8 mouse cellular contexts compared by ENCODE assay signal in the genomic region with DNA sequence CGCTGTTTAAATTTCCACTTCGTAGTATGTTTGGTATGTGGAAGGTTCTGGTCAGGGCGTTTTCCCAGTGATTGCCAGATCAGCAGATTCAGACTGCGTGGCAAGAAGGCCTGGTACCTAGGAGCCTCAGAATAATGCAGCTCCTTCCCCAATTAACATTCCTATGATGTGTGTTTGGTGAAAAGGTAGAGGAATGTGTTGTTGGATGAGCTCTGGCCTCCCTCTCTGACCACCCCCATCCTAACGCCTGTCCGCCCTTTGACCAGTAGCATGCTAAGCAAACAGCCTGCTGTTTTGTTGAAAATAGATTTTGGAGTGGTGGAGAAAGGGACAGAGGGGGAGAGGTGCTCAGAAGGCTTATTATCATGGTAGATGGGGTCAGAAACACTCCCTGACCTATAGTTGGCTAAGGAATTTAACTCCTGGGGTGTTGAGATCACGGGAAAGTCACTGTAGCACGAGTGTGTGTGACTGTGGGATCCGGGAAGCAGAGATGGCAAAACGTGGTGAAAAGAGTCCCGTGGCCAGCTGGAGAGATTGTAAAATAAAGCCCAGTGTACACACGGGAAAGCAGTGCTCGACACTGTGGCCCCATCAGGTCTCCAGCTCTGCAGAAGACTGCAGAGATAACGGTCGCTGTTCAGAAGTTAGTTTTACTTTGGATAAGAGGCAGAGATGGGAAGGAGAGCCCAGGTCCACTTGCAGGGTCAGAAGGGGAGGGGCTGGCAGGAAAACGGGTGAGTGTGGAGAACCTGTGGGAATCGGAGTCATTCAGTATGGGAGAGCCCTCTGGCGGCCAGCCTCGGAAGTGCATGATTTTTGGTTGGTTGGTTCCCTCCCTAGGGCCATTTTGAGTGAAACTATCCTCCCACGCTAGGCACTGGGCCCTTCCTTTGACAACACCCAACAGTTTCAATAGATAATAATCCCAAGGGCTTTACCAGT. TPM values are rescaled to one million over a fixed set of nuclear protein-coding genes. Genes with fewer than 3 reads are reported as not detected.
A peak's percentile ranks its signal among the peaks of the same experiment; 100 is the strongest.
DNase-seq lines count a peak whose midpoint lies in the region; ATAC-seq lines count a peak whose summit lies in the region.

No protein-coding gene starts in this region.

- ATAC-seq in megakaryocyte-erythroid progenitor cell, adult 5-6 weeks (replicated peaks; ENCODE audit: low FRiP score, low TSS enrichment, poor library complexity, severe bottlenecking), result peak; percentile 56

- intact Hi-C loops in left cerebral cortex, postnatal 10 days (cut with DNase I), result no loop called here

- peak; percentile 84 to 96 for DNase-seq in adrenal gland, adult (ENCODE audit: inconsistent age in 2 of 2, low spot score in 1 of 2)
- peak; percentile 89 for DNase-seq in embryo, embryonic 10 days (ENCODE audit: low spot score)
- peak; percentile 94 for DNase-seq in gastrocnemius, postnatal 10 days
- peak; percentile 73 for DNase-seq in hindlimb bud, embryonic 11.5 days (ENCODE audit: extremely low spot score, low read depth, low spot score)
- DNase-seq in left cerebral cortex, postnatal 10 days (ENCODE audit: extremely low spot score in 1 of 2, low spot score in 2 of 2), result peak; percentile 50 to 90
- peak; percentile 78 for DNase-seq in right cerebral cortex, postnatal 14 days
- DNase-seq in urinary bladder, postnatal 36 days (ENCODE audit: low spot score in 2 of 2), result peak; percentile 81 to 87

RNA-seq across cellular contexts. Expression of a gene that starts 59.9 kb away (rescaled TPM):
- total RNA-seq in gastrocnemius, postnatal 10 days (2021), result 1 to 10 TPM; 1.8 to 2.3 TPM
- total RNA-seq in left cerebral cortex, postnatal 10 days (2021), result 1 to 10 TPM; 2.6 to 4.6 TPM
- total RNA-seq in megakaryocyte-erythroid progenitor cell, adult 5-6 weeks (2014; fragmentation: Nextera tagmentation), result not detected in 2 replicates
- total RNA-seq in megakaryocyte-erythroid progenitor cell, adult 5-6 weeks (2017), result 0.15 TPM in 1 of 2 replicates, not detected in the other

Comparison
In these comparisons a context has a peak if more than half of its experiments do, and no peak if none do; other contexts are left out.
1. Peak in every context shown above with its lines: DNase-seq and ATAC-seq.